Mouse (Mus musculus): ENCODE results near the gene Wdr27. TPM values are rescaled to one million over a fixed set of nuclear protein-coding genes. Genes with fewer than 3 reads are reported as not detected.
"Not testable (repeated sequence)": the region's sequence is repeated elsewhere in the genome, so short reads cannot be mapped to it uniquely, and the experiment has no call there.

Wdr27 gene
- 1 to 10 TPM; 1.6 to 3.1 TPM for total RNA-seq (2021)
- long read RNA-seq, experiment 1, partial matches to known transcripts: 0 of 2 reads
- long read RNA-seq, experiment 1, other reads (novel, unspliced or antisense): 2 of 2 reads
- long read RNA-seq, experiment 2: 0 reads

DNA sequence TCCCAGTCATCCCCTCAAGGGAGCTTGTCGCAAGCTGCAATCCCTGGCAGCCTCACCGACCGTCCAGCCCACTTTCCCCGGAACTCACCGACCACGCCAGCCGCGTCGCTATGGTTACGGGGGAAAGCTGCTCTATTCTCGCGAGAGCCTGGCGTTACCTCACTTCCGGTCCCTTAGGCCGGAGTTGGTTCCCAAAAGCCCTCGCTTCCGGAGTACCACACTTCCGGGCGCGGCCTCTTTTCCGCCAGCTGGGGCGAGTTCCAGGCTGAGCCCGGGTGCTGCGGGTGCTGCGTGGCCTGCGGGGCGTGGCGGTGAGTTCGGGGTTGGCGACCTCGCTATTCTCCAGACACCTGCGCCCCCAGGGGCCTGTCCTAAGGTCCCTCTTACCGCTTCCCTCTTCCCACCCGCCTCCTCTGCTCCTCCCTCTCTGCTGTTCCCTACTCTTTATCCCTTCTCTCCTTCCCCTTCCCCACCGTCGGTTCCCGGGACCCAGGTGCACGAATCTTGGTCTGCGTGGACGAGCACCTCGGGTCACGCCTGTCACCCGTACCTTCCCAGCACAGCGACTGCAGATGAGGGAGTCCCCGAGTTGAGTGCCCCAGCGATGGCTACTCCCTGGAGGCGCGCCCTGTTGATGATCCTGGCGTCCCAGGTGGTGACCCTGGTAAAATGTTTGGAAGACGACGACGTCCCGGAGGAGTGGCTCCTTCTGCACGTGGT is at the start of gene Wdr27, which contains the start of gene 1600012H06Rik:
TSS of gene Wdr27 (minus strand) at position 150 of the 720 bp plus-strand sequence.
TSS of gene 1600012H06Rik (plus strand) at position 176 of the 720 bp plus-strand sequence.
- DNase-seq: peak; percentile 100
- intact Hi-C loops (cut with DNase I; ENCODE audit: low total_unique reads): no loop called here

DNA sequence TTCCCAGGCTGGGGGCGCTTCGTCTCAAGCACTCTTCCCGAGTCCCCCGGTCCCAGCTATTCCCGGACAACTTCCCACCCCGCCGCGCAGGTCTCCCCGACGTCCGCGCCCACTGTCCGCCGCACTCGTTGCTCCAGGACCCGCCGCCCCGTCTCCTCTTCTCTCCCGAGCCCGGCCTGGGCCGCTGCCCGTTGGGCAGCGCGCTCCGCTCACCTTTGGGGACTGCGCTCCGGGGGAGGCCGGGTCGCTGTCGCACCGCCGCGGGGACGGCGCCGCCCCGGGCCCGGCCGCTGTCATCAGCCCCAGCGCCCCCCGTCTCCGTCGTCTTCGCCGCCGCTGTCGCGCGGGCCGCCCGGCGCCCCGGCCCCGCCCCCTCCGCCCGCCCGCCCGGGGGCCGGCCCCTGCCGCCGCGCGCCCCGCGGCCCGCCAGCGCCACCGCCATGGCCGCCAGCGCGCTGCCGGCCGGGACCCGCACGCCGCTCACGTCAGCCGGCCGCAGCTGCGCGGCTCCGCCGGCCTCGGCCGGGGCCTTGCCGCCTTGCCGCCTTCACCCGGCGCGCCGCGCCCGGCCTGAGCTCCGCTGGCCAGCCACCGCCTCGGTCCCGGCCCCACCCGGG is 49.7 kb upstream of the Wdr27 start:
- DNase-seq; intact Hi-C loops (cut with DNase I; ENCODE audit: low total_unique reads): not testable (repeated sequence)

DNA sequence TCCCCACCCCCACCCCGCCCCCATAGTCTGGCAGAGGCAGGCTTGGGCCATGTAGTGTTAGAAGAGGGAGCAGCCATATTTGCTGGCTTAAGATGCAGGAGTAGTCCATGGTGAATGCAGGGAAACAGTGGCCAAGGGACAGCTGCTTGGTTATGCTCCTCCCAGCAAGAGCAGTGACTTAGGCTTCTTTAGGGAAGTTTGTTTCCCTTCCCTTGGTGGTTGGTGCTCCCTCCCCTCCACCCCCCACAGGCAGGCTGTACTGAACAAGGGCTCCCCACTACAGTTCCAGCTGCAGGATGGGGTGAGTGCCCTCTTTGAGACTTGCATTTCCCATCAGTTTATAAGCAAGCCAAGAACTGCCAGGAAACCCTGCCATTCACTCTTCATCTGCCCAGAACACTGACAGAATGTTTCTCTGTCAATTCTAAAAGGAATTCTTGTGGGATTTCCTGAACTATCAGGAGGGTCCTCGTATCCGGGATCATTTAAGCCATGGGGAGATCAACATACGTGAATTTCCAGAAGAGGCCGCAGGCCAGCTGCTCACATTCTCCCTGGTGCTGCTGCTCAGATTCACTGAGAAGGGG is 47.3 kb upstream of the Wdr27 start:
- peak; percentile 1 for DNase-seq
- intact Hi-C loops (cut with DNase I; ENCODE audit: low total_unique reads): not testable (repeated sequence)

DNA sequence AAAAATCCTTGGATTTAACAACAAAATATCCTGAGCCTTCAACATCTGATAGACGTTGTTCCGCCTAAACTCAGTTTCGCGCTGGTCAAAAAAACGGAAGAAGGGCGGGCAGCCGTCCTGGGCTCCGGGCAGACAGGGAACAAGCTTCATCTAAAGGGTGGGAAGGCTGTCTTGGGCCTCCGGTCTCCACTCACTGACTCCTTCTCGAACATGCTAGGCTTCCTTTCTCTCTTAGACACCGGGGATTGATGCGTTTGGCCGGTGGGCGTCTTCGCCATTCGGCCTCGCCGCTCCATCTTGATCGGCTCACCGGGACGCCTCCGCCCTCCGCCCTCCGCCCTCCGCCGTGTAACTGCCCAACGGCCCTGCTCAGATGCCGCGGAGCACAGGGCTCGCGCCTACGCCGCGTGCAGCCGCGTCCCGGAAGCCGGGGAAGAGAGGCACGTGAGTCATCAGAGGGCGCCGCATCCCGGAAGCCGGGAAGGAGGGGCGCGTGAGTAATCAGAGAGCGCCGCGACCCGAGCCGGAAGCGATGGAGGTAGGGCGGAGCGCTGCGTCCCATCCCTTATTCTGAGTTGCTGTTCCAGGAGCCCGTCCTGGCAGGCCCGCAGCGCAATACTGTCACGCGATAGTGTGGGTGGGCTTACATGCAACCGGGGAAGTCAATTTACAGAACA is 35.5 kb upstream of the Wdr27 start, which contains the start of the genes 9030025P20Rik and Gm3417:
TSS of gene 9030025P20Rik (plus strand) at position 107 of the 677 bp plus-strand sequence.
TSS of gene Gm3417 (minus strand) at position 429 of the 677 bp plus-strand sequence.
- intact Hi-C loops (cut with DNase I; ENCODE audit: low total_unique reads); DNase-seq: not testable (repeated sequence)

DNA sequence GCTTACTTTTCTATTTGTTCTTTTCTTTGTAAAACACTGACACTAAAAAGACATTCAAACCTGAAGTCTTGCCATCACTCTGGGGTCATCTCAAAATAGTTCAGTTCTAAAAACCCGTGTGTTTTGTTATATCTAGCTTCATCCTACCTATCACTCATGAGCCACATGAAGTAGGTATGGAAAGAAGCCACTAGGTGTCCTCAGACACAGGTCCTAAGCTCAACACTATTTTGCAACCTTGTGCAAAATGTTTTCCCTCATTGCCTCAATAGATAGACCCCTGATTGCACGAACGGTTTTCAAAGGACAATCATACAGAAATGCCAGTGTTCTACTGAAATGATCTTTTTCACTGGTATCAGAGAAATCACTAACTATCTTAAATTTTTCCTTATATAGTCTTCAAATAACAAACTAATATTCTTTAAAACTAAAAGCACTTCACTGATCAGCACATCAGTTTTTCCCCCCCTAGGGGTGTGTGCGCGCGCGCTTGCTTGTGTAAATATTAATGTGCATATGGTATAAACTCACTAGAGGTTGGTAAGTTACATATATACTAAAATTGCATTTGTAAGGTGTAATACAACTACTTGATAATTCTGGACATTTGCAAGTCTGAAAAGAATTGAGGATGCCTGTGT is 34.9 kb upstream of the Wdr27 start:
- intact Hi-C loops (cut with DNase I; ENCODE audit: low total_unique reads); DNase-seq: not testable (repeated sequence)

DNA sequence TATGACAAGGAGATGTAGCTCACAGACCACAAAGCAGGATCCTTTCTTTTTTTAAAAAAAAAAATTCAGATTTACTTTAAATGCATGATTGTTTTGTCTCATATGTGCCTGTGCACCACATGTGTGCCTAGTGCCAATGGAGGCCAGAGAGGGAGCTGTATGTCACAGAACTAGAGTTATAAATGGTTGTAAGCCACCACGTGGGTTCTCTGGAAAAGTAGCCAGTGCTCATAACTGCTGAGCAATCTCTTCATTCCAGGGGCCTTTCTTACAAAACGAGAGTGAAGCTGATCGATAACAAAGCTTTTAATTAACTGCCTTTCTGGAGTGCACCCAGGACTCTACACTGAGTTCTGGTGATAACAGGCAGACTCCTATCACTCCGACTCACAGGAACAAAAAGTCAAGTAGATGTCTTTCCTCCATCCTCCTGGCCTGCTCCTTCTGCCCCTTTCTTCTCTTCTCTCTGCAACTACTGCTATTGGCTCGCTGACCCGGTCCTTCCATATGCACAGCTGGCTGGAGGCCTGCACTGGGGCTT is 25.5 kb upstream of the Wdr27 start:
- intact Hi-C loops (cut with DNase I; ENCODE audit: low total_unique reads); DNase-seq: not testable (repeated sequence)

DNA sequence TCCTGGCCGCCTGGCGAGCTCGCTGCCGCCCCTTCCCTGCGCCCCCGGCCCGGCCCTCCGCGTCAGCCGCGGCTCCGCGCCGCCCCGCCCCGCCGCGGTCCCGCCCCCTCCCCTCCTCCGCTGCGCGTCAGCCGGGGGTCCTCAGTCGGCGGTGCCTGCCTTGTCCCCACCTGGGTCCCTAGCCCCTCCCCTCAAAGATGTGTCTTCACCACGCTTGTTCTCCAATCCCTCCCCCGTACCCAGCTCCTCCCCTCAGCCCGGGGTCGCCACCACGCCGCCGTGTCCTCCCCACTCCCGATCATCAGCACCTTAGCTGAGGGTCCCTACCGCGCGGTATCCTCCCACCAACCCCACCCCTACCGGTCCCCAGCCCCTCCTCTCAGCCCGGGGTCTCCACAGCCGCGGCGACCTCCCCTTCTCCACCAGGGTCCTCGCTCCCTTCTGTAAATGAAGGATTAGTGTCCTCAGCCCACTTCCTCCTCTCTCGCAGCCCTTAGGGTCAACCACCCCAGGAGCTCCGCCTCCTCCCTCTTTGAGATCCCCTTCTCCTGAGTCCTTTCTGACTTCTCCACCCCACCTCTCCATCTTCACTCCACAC is 18.7 kb upstream of the Wdr27 start:
- intact Hi-C loops (cut with DNase I; ENCODE audit: low total_unique reads); DNase-seq: not testable (repeated sequence)

DNA sequence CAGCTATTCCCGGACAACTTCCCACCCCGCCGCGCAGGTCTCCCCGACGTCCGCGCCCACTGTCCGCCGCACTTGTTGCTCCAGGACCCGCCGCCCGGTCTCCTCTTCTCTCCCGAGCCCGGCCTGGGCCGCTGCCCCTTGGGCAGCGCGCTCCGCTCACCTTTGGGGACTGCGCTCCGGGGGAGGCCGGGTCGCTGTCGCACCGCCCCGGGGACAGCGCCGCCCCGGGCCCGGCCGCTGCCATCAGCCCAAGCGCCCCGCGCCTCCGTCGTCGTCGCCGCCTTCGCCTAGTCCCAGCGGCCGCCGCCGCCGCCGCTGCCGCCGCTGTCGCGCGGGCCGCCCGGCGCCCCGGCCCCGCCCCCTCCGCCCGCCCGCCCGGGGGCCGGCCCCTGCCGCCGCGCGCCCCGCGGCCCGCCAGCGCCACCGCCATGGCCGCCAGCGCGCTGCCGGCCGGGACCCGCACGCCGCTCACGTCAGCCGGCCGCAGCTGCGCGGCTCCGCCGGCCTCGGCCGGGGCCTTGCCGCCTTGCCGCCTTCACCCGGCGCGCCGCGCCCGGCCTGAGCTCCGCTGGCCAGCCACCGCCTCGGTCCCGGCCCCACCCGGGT is 18.1 kb upstream of the Wdr27 start, which contains the start of gene Phf10:
TSS of gene Phf10 (minus strand) at position 323 of the 606 bp plus-strand sequence.
- intact Hi-C loops (cut with DNase I; ENCODE audit: low total_unique reads): not testable (repeated sequence)
- peak; percentile 34 for DNase-seq

DNA sequence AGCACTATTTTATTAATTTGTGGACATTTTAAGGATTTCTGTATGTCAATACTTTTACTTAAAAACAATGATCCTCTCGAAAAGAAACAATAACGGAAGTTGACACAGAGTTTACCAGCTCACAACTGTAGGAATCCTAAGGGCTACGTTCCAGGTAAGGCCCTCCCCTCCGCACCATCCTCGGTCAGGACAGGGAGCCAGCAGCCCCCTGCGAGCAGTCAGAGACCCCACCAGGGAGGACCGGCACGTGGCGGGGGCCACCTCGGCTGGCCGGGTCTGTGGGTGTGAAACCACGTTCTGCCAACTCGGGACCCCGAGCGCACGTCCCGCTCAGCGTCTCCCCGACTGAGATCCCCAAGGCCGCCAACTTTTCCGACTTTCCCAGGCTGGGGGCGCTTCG is 17.6 kb upstream of the Wdr27 start:
- peak; percentile 23 for DNase-seq
- intact Hi-C loops (cut with DNase I; ENCODE audit: low total_unique reads): no loop called here

DNA sequence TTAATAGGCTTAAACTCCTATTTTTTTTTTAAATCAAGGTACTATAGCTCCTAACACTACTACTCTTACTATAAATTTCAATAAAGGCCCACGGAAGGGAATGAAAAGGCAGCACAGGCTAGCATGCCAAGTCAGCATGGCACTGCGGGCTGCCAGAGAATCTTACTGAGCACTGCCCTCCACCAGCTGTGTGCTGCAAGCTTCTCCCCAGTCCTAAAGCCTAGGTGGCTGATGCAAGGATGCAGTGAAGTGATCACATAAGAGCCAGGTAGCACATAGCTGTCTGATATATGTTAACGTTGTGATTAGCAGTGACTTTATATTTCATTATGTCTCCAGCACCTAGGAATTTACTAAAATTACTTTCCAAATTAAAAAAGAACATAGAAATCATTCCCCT is 17.0 kb upstream of the Wdr27 start:
- intact Hi-C loops (cut with DNase I; ENCODE audit: low total_unique reads): no loop called here
- DNase-seq: peak; percentile 18

DNA sequence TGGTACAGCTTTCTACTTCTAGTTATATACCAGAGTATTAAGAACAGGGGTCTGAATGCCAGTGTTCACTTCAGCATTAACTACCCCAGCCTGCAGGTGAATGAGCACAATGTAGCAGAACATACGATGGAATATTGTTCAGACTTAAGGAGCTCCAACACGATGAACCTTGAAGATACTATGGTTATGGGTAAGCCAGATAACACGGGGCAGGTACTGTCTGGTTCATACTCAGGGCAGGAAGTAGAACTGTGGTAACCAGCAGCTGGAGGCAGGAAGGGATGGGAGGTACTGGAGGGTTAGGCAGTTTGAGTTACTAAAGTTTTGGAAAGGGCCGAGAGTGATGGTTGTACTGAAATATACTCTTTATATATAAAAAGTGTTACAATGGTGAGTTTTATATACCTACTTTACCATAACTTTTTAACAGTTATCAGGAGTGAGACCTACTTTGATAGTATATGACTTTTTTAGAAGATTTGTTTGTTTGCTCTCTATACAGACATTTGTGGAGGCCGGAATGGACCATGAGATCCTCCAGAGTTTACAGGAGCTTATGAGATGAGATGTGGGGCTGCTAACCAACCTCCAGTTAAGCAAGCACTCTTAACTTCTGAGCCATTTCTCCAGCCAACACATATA is 15.8 kb upstream of the Wdr27 start:
- intact Hi-C loops (cut with DNase I; ENCODE audit: low total_unique reads): no loop called here
- DNase-seq: no peak

DNA sequence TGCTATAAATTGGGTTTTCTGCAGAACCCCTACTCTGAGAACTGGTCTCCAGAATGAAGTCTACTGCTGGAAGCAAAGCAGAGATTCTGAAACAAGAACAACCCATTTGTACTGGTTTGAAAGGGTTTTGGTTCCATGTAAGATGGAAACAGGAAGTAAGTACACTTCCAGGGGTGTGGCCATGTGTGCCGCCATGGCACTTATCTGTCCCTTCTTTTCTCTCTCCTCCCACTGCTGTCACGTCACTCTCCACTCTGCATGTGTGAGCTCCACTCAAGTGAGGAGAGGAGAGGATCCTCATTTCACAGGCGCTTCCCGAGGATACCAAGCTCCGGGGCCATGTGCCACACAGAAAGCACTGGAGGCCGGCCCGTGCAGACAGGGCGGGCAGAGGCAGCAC is 10.5 kb upstream of the Wdr27 start:
- no peak for DNase-seq
- intact Hi-C loops (cut with DNase I; ENCODE audit: low total_unique reads): no loop called here

DNA sequence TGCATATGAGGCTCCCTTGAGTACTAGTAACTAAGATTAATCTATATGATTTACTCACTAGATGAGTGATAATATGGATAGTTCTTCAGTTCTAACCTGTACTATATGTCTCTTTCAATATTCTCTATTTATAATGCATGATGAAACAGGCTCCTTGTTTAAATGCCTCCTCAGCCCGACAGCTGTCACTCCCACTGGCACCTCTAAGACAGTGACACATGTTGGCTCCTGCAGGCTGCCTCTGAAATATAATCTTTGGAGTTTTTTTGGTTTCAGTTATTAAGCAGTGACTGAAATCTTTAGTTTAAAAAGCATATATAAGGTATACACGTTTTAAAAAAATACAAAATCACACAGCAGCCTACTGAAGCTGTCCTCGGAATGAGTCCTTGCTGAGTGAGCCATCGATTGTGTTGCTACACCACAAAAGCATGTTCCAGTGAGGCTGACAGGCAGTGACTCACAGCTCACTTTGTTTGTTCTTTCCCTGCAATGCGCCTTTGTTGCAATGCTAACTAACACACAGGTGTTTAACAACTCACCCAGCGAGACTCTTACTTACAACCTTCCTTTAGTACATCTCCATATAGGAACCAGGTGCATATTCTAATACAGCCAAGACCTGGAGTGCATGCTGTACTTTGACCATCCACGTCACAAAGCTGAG is 6.3 kb upstream of the Wdr27 start:
- DNase-seq: no peak
- intact Hi-C loops (cut with DNase I; ENCODE audit: low total_unique reads): no loop called here

DNA sequence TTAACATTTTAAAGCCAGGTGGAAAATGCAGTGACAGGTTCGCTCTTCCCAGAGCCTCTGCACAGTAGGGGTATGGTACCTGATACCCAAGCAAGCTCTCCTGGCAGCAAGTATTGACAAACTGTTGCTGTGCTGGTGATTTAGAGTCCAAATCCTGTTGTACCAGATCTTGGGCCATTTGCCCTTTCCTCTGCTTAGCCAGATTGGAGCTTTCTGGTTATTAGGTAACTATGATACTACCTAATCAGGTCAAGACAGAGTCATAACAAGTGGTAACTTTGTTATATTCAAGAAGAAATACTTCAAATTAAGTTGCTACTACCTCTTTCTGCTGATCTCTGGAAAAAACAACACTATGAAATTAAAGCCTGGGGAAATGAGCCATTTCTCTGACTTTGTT is 1.6 kb upstream of the Wdr27 start:
- no peak for DNase-seq
- intact Hi-C loops (cut with DNase I; ENCODE audit: low total_unique reads): no loop called here

DNA sequence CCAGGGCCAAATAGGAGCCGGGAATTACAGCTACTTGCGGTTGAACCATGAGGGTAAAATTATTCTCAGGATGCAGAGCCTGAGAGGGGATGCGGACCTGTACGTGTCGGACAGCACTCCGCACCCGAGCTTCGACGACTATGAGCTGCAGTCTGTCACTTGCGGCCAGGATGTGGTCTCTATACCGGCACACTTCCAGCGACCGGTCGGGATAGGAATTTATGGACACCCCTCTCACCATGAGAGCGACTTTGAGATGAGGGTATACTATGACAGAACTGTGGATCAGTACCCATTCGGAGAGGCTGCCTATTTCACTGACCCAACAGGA is 736 bp upstream of the Wdr27 start:
- DNase-seq: no peak
- intact Hi-C loops (cut with DNase I; ENCODE audit: low total_unique reads): no loop called here

DNA sequence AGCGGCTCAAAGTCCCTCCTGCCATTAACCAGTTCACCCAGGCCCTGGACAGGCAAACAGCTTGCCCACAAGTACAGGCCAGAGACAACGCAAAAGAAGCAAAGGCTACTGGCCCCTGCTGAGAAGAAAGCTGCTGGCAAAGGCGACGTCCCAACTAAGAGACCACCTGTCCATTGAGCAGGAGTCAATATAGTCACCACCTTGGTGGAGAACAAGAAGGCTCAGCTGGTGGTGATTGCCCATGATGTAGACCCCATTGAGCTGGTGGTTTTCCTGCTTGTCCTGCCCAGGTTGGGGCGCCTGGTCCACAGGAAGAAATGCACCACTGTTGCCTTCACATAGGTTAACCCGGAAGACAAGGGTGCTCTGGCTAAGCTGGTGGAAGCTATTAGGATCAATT is 777 bp downstream of the Wdr27 start:
- intact Hi-C loops (cut with DNase I; ENCODE audit: low total_unique reads); DNase-seq: not testable (repeated sequence)

DNA sequence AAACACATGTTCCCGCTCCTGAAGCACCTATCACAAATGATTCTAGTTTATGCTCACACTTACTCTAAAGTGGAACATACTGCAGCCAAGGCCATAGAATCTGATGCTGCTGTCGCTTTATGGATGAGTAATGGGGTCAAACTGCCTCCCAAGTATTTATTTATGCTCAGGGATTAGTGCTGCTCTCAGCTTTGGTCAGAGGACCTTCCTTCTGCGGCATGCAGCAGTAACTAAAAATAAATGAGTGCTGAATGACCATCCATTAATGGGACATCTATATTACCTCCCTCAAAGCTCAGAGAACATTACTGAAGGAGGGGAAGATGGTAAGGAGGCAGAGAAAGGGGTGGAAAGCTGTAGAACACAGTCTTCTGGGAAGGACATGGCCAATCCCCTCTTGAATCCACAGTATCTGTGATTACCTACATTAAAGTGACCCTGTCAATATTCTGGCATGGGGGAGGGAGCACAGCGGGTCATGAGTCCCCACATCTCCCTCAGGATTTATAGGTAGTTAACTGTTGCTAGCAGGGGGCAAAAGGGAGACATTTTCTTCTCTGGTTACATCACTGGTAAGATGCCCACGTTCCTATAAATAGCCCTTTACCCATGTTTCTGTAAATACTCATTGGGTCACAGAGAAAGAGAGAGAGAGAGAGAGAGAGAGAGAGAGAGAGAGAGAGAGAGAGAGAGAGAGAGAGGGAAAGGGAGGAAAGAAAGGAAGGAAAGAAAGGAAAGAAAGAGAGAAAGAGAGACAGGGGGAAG is 6.9 kb downstream of the Wdr27 start:
- intact Hi-C loops (cut with DNase I; ENCODE audit: low total_unique reads): no loop called here
- DNase-seq: no peak
